Mouse (Mus musculus) granulocyte monocyte progenitor cell, adult 5-6 weeks (primary cell): ENCODE data around the gene Tnks2. TPM values are rescaled to one million over a fixed set of nuclear protein-coding genes. Genes with fewer than 3 reads are reported as not detected.

Experiments used
- ATAC-seq: replicated peaks from 2 replicates; pipeline ENCODE4 v1.8.0; 2016; ENCODE audit warnings: mild to moderate bottlenecking, moderate TSS enrichment, inconsistent platforms; ENCODE audit not compliant: poor library complexity, severe bottlenecking
- total RNA-seq, 2 experiments: library from RNA; stranded (forward) in 1 of 2; stranded (reverse) in 1 of 2; fragments of 200-712, 200-1000 nt in 1 of 2; fragments of >200 nt in 1 of 2; fragmentation: Nextera tagmentation in 1 of 2; gene quantifications; 2 replicates each; pipeline ENCODE4 v1.2.3; 2014 to 2017

Tnks2 gene
- total RNA-seq (2014; fragmentation: Nextera tagmentation) (39.1 and 55.1 TPM in 2 replicates), total RNA-seq (2017) (60.6 and 71.7 TPM in 2 replicates)

- ATAC-seq, result peak; percentile 94
These were observed at the start of gene Tnks2 for GRCm38 (mm10) chr19:36833788-36834531. Gene Tnks2, plus strand, starts transcription at chr19:36834232.

- no peak for ATAC-seq
These were observed 43.9 kb upstream of the Tnks2 start for GRCm38 (mm10) chr19:36789873-36790733.

- ATAC-seq, result no peak
These were observed 41.4 kb upstream of the Tnks2 start for GRCm38 (mm10) chr19:36792589-36792988.

- ATAC-seq, result no peak
These were observed 40.6 kb upstream of the Tnks2 start for GRCm38 (mm10) chr19:36793450-36793849.

GRCm38 (mm10) chr19:36794008-36794407 is 40.0 kb upstream of the Tnks2 start:
- no peak for ATAC-seq

- no peak for ATAC-seq
These were observed 38.8 kb upstream of the Tnks2 start for GRCm38 (mm10) chr19:36795277-36795676.

- ATAC-seq, result no peak
These were observed 37.1 kb upstream of the Tnks2 start for GRCm38 (mm10) chr19:36796931-36797330.

- ATAC-seq, result no peak
These were observed 33.7 kb upstream of the Tnks2 start for GRCm38 (mm10) chr19:36800288-36800687.

GRCm38 (mm10) chr19:36801856-36802641 is 32.0 kb upstream of the Tnks2 start:
- ATAC-seq, result no peak

- ATAC-seq, result 0 out of 2 replicates have a peak, but pooled peaks have one; percentile 14
These were observed 30.6 kb upstream of the Tnks2 start for GRCm38 (mm10) chr19:36803403-36803802.

GRCm38 (mm10) chr19:36806842-36807241 is 27.2 kb upstream of the Tnks2 start:
- ATAC-seq, result no peak

- ATAC-seq, result no peak
These were observed 25.5 kb upstream of the Tnks2 start for GRCm38 (mm10) chr19:36808426-36809105.

- no peak for ATAC-seq
These were observed 24.4 kb upstream of the Tnks2 start for GRCm38 (mm10) chr19:36809476-36810168.

GRCm38 (mm10) chr19:36812011-36812410 is 22.0 kb upstream of the Tnks2 start:
- no peak for ATAC-seq

- peak; percentile 70 for ATAC-seq
These were observed 18.4 kb upstream of the Tnks2 start for GRCm38 (mm10) chr19:36815396-36816271.

- ATAC-seq, result 0 out of 2 replicates have a peak, but pooled peaks have one; percentile 20
These were observed 15.7 kb upstream of the Tnks2 start for GRCm38 (mm10) chr19:36818141-36818885.

GRCm38 (mm10) chr19:36819199-36819598 is 14.8 kb upstream of the Tnks2 start:
- ATAC-seq, result no peak

GRCm38 (mm10) chr19:36820469-36820868 is 13.6 kb upstream of the Tnks2 start:
- ATAC-seq, result no peak
